Mouse (Mus musculus) splenic B cell, adult 2 months (primary cell): ENCODE data around the gene Olfr577.

Experiments
- DNase-seq: peaks from one replicate; pipeline ENCODE4 v3.0.0-alpha.2; 2011; ENCODE audit warnings: low read depth, low spot score
- H3K27me3 ChIP-seq: 2 replicates; pipeline ENCODE4 v1.6.1; 2012; ENCODE audit warnings: mild to moderate bottlenecking, low read length, moderate library complexity, mixed read lengths; ENCODE audit not compliant: control insufficient read depth, poor library complexity, insufficient read depth, severe bottlenecking
- H3K36me3 ChIP-seq: 2 replicates; pipeline ENCODE4 v1.6.1; 2012; ENCODE audit warnings: mild to moderate bottlenecking, low read length, moderate library complexity, mixed read lengths; ENCODE audit not compliant: control insufficient read depth, poor library complexity, insufficient read depth, severe bottlenecking

Olfr577 gene

GRCm38 (mm10) chr7:102975843-102976242 lies at the start of gene Olfr577:
Olfr577 (minus strand) TSS chr7:102975943.
- Histone ChIP-seq H3K36me3 (no peaks in the 10 kb centered on the region), H3K27me3 (no peaks in the 10 kb centered on the region)
- no peak for DNase-seq

- no peak for DNase-seq
- no peaks in the 10 kb centered on the region for H3K36me3 ChIP-seq
- H3K27me3 ChIP-seq: no peaks in the 10 kb centered on the region
These were observed 13.5 kb upstream of the Olfr577 start, which contains the start of gene Olfr578 for GRCm38 (mm10) chr7:102989224-102989623. Olfr578 (minus strand) TSS chr7:102989324.

- no peaks in the 10 kb centered on the region for H3K27me3 ChIP-seq
- DNase-seq: no peak
These were observed 1.3 kb downstream of the Olfr577 start for GRCm38 (mm10) chr7:102974399-102974798.

GRCm38 (mm10) chr7:102962360-102962759 lies 13.4 kb downstream of the Olfr577 start, which contains the start of gene Olfr576:
Olfr576 (plus strand) TSS chr7:102962660.
- no peaks in the 10 kb centered on the region for H3K27me3 ChIP-seq
- no peaks in the 10 kb centered on the region for H3K36me3 ChIP-seq
- no peak for DNase-seq

More at GRCm38 (mm10) chr7:102974399-102974798, 1.3 kb downstream of the Olfr577 start:
- no peaks in the 10 kb centered on the region for H3K36me3 ChIP-seq

GRCm38 (mm10) chr7:102958593-102958992 lies 17.1 kb downstream of the Olfr577 start, which contains the start of gene Olfr575:
Olfr575 (minus strand) TSS chr7:102958775.
- Histone ChIP-seq H3K36me3 (no peaks in the 10 kb centered on the region), H3K27me3 (no peaks in the 10 kb centered on the region)
- DNase-seq: no peak

GRCm38 (mm10) chr7:102958137-102958536 lies 17.6 kb downstream of the Olfr577 start:
- DNase-seq: no peak
- Histone ChIP-seq H3K36me3 (no peaks in the 10 kb centered on the region), H3K27me3 (no peaks in the 10 kb centered on the region)

- H3K27me3 ChIP-seq: no peaks in the 10 kb centered on the region
- no peak for DNase-seq
- H3K36me3 ChIP-seq: no peaks in the 10 kb centered on the region
These were observed 25.0 kb downstream of the Olfr577 start for GRCm38 (mm10) chr7:102950732-102951131.

- Histone ChIP-seq H3K36me3 (no peaks in the 10 kb centered on the region), H3K27me3 (no peaks in the 10 kb centered on the region)
- DNase-seq: no peak
These were observed 27.6 kb downstream of the Olfr577 start, which contains the start of gene Olfr574 for GRCm38 (mm10) chr7:102948167-102948566. Olfr574 (plus strand) TSS chr7:102948467.

GRCm38 (mm10) chr7:102943417-102943816 lies 32.3 kb downstream of the Olfr577 start:
- no peaks in the 10 kb centered on the region for H3K27me3 ChIP-seq
- no peak for DNase-seq
- H3K36me3 ChIP-seq: no peaks in the 10 kb centered on the region

GRCm38 (mm10) chr7:102942475-102942874 lies 33.3 kb downstream of the Olfr577 start, which contains the start of gene Olfr573-ps1:
Olfr573-ps1 (minus strand) TSS chr7:102942575.
- Histone ChIP-seq H3K36me3 (no peaks in the 10 kb centered on the region), H3K27me3 (no peaks in the 10 kb centered on the region)
- DNase-seq: no peak

GRCm38 (mm10) chr7:102927105-102927504 lies 48.6 kb downstream of the Olfr577 start:
- DNase-seq: no peak
- H3K27me3 ChIP-seq: no peaks in the 10 kb centered on the region

GRCm38 (mm10) chr7:102924109-102924508 lies 51.6 kb downstream of the Olfr577 start, which contains the start of gene Olfr572:
Olfr572 (plus strand) TSS chr7:102924409.
- H3K36me3 ChIP-seq: no peaks in the 10 kb centered on the region
- DNase-seq: no peak
- H3K27me3 ChIP-seq: no peaks in the 10 kb centered on the region

More at GRCm38 (mm10) chr7:102927105-102927504, 48.6 kb downstream of the Olfr577 start:
- H3K36me3 ChIP-seq: no peaks in the 10 kb centered on the region
